Mouse (Mus musculus) left cerebral cortex, postnatal 10 days (tissue): ENCODE results near the gene Bmf. TPM values are rescaled to one million over a fixed set of nuclear protein-coding genes. Genes with fewer than 3 reads are reported as not detected.
"Not testable (repeated sequence)": the region's sequence is repeated elsewhere in the genome, so short reads cannot be mapped to it uniquely, and the experiment has no call there.

Source experiments
- DNase-seq, 2 experiments: peaks; one replicate each; pipeline ENCODE4 v3.0.0; 2021 to 2022; ENCODE audit warnings: low spot score in 2 of 2, mixed read lengths in 1 of 2; ENCODE audit errors: extremely low spot score in 1 of 2
- intact Hi-C: fragments of 180-260 bp; cut with DNase I; formaldehyde crosslinking; loops from one replicate; pipeline ENCODE4 v1.15.1; 2025
- total RNA-seq, 2 experiments: library from RNA; stranded (reverse); gene quantifications; 2 replicates each; pipeline ENCODE4 v1.2.3; 2021

The Bmf gene
- 1 to 10 TPM; 4.0 to 5.2 TPM for total RNA-seq

- peak; percentile 95 to 99 for DNase-seq
- intact Hi-C loops: loop anchor here (5.0 kb wide), 1 partner anchor 57 kb away; no protein-coding TSS in a partner anchor
Measured at GRCm38 (mm10) chr2:118549507-118550473, at the start of gene Bmf. Gene Bmf, minus strand, starts transcription at chr2:118549687.

GRCm38 (mm10) chr2:118599087-118599486, 49.6 kb upstream of the Bmf start:
- no peak for DNase-seq
- intact Hi-C loops: no loop called here

GRCm38 (mm10) chr2:118597673-118598568, 48.4 kb upstream of the Bmf start, which contains the start of gene Bub1b:
Gene Bub1b, plus strand, starts transcription at chr2:118598211.
- intact Hi-C loops: no loop called here

GRCm38 (mm10) chr2:118591083-118591482, 41.6 kb upstream of the Bmf start:
- no peak for DNase-seq
- intact Hi-C loops: no loop called here

More at GRCm38 (mm10) chr2:118597673-118598568, 48.4 kb upstream of the Bmf start, which contains the start of gene Bub1b:
- peak; percentile 89 to 94 for DNase-seq

DNA sequence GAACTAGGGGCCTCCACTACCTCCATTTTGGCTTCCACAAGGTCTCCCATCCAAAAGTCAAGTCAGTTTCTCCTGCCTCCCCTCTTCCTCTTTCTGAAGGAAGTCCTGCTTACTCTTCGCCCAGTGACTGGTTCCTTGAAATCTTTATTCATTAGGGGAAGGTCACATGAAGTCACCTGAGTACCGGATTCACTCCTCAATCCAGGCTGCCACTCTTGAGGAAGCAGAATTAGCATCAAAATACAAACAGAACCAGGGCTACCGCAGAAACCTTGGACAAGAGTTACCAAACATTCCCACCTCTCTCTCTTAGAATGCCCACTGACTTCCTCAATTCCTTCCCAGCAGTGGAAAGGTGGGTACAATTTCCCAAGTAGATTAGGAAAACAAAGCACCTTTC, 38.2 kb upstream of the Bmf start:
- intact Hi-C loops: no loop called here
- DNase-seq: no peak

- intact Hi-C loops: no loop called here
Measured at GRCm38 (mm10) chr2:118586013-118586412, 36.5 kb upstream of the Bmf start.

DNA sequence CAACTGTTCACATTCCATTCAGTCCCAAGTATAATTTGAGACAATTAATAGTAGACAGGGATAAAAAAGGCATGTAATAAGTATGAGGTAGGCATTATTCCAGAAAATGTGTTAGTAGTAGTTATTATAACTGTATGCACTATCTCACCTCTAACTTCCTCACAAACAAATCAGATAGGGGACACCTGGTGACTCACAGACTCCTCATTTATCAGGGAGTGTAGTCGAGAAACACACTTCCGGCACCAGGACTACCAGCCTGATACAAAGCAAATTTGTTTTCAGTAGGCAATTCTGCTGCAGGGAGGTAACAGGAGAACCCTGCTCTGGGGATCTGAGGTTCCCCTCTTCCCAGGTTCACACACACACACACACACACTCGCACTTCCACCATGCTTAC, 23.6 kb upstream of the Bmf start:
- intact Hi-C loops: no loop called here
- no peak for DNase-seq

More at GRCm38 (mm10) chr2:118586013-118586412, 36.5 kb upstream of the Bmf start:
- no peak for DNase-seq

GRCm38 (mm10) chr2:118572183-118572836, 22.8 kb upstream of the Bmf start:
- no peak for DNase-seq
- intact Hi-C loops: no loop called here

DNA sequence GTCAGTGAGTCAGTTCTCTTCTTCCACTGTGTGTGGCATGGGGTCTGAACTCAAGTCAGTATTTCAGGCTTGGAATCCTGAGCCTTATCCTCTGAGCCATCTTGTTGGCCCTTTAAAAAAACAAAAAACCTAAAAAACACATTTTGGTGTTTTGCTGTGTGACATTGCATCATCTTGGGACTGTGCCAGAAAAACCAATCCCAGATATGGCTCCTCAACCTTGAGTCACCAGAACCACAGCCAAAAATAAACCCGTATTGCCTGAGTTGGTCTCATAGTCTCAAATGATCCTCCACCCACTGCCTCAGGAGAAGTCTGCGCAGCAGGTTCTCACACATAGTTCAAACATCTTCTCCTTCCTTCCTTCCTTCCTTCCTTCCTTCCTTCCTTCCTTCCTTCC, 21.5 kb upstream of the Bmf start:
- no peak for DNase-seq
- intact Hi-C loops: no loop called here

- no peak for DNase-seq
- intact Hi-C loops: no loop called here
Measured at GRCm38 (mm10) chr2:118567179-118567578, 17.7 kb upstream of the Bmf start.

- intact Hi-C loops: no loop called here
Measured at GRCm38 (mm10) chr2:118562431-118562830, 12.9 kb upstream of the Bmf start.

GRCm38 (mm10) chr2:118562015-118562414, 12.5 kb upstream of the Bmf start:
- no peak for DNase-seq
- intact Hi-C loops: no loop called here

More at GRCm38 (mm10) chr2:118562431-118562830, 12.9 kb upstream of the Bmf start:
- DNase-seq: no peak

DNA sequence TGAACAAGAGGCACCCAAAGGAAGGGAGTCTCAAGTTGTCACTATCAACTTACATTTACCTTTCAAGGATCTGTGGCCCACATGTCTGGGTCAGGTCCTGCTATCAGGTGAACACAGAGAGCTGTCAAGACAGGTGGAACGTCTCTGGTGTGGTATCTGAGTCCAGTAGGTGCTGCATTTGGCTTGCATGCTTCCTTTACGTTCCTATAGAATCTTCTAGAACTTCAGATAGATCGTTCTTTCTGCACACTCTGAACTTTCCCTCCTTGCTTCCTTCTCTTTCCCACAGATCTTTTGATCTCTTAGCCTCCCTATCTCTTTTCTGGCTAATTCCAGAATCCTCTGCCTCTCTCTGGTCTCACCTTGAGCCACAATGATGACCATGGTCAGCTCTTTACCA, 8.9 kb upstream of the Bmf start:
- intact Hi-C loops: no loop called here
- DNase-seq: no peak

GRCm38 (mm10) chr2:118554356-118554990, 5.0 kb upstream of the Bmf start:
- intact Hi-C loops, DNase-seq: not testable (repeated sequence)

DNA sequence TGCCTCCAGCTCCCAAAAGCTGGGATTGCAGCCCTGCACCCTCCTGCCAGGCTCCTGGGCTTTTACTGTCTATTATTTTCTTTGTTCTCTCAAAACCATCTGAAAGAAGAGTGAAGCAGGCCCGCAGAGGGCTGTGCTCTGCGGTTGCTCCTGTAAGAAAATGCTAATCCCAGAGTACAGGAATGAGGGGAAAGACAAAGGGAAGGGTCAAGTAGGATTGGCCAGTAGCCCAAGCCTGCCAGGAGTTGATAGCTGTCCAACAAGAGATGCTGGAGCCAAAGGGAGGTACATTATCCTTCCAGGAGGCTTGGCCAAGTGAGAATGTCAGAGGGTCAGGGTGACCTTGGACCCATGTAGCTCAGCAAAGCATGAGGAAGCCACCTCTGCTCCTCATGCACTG, 2.1 kb upstream of the Bmf start:
- intact Hi-C loops: no loop called here
- no peak for DNase-seq

DNA sequence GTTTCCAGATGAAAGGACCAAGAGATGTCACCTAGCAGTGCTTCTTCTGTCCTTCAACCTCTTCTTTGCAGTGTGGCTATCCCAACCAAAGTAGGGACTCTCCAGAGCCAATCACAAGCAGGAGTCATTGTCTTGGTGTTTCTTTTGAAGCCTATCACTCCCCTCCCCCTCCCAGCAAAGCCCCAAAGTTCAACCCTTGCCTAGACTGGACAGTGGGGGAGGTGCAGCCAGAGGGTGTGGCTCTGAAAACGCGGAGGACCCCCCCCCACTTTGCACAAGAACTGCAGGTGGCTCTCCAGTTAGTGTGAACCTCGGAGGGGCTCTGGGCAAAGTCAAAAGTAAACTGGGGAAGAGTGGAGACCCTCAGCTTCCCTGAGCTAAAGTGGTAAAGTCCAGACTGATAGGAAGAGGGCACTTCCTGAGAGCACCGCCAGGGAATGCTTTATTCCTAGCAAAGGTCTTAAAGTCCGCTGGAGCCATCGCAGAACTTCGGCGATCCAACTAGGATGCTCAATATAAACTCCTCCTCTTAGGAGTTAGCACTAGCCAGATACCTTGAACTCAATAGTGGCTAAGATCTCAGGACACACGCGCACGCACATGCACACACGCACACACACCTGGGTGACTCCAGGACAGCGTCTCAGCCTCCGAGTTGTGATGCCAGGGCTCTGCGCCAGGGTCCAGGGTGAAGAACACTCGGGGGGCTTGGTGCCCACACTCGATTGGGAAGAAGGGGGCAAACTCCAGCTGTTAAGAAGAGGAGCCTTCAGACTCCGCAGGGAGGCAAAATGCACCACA, 866 bp downstream of the Bmf start:
- intact Hi-C loops: loop anchor here (5.0 kb wide), 1 partner anchor 56 kb away; no protein-coding TSS in a partner anchor
- no peak for DNase-seq

- no peak for DNase-seq
- intact Hi-C loops: loop anchor here (5.0 kb wide), 1 partner anchor 55 kb away; no protein-coding TSS in a partner anchor
Measured at GRCm38 (mm10) chr2:118547541-118548016, 1.9 kb downstream of the Bmf start.
